Mouse (Mus musculus): ENCODE results near the gene Trp53rkb. TPM values are rescaled to one million over a fixed set of nuclear protein-coding genes. Genes with fewer than 3 reads are reported as not detected.

The Trp53rkb gene
- 0.49 TPM for polyA plus RNA-seq (2014; fragmentation: Illumina TruSeq; extraction: RNeasy Lipid Tissue Mini Kit (QIAGEN cat#74804); ENCODE audit: low read depth, low replicate concordance)

GRCm38 (mm10) chr2:166792355-166792754 is at the start of gene Trp53rkb:
Gene Trp53rkb (plus strand): TSS chr2:166792531.

DNA sequence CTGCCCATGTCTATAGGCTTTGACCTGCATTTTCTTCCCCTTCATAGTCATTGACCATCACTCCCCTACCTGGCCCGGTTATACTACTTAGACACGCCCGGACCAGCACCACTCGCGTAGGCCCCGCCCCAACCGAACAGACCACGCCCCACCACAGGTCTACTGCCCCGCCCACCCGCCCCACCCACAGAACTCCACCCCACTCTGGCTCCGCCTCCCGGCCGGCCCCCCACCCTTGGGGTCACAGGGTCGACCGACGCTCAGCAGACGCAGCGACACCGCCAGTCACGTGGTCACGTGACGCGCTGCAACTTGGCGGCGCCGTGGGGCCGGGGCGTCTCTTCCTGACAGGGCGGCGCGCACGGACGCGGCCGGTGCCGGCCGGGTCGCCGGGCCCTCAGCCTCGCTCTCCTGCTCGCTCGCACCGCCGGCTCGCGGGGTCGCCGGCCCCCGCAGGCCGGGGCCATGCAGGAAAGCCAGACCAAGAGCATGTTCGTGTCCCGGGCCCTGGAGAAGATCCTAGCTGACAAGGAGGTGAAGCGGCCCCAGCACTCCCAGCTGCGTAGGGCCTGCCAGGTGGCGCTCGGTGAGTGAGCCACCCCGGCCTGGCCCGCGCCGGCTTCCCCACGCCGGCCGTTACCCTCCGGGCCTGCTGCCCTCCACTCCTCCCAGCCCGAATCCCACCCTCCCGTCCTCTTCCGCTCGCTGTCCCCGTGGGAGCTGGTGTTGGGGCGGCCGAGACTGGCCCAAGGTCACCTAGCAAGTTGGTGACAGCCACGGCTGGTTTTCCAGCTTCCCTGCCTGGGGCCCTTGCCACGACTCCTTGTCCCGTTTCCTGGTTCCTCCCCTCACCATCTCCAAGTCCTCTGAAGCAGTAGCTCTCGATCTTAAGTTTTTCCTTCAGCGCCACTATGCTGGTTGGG is 13.2 kb downstream of the Trp53rkb start, which contains the start of gene Arfgef2:
Gene Arfgef2 (plus strand): TSS at position 339 of the 923 bp plus-strand sequence.

Other genes starting within 250 kb of the Trp53rkb start
- gene Prex1, start 78.7 kb upstream of the Trp53rkb start, polyA plus RNA-seq (2014; fragmentation: Illumina TruSeq; extraction: RNeasy Lipid Tissue Mini Kit (QIAGEN cat#74804); ENCODE audit: low read depth, low replicate concordance), result 0.89 TPM
- 16.9 TPM for gene Arfgef2, start 13.1 kb downstream of the Trp53rkb start, polyA plus RNA-seq (2014; fragmentation: Illumina TruSeq; extraction: RNeasy Lipid Tissue Mini Kit (QIAGEN cat#74804); ENCODE audit: low read depth, low replicate concordance)
- 165 TPM for gene Cse1l, start 113.5 kb downstream of the Trp53rkb start, polyA plus RNA-seq (2014; fragmentation: Illumina TruSeq; extraction: RNeasy Lipid Tissue Mini Kit (QIAGEN cat#74804); ENCODE audit: low read depth, low replicate concordance)
- 30.2 TPM for gene Stau1, start 203.8 kb downstream of the Trp53rkb start, polyA plus RNA-seq (2014; fragmentation: Illumina TruSeq; extraction: RNeasy Lipid Tissue Mini Kit (QIAGEN cat#74804); ENCODE audit: low read depth, low replicate concordance)
- 9.2 TPM for gene Ddx27, start 222.7 kb downstream of the Trp53rkb start, polyA plus RNA-seq (2014; fragmentation: Illumina TruSeq; extraction: RNeasy Lipid Tissue Mini Kit (QIAGEN cat#74804); ENCODE audit: low read depth, low replicate concordance)